Mouse (Mus musculus) midbrain, embryonic 15.5 days (tissue): Measurements from ENCODE around the gene Adgrf1. TPM values are rescaled to one million over a fixed set of nuclear protein-coding genes. Genes with fewer than 3 reads are reported as not detected.

Experiments
- ATAC-seq: fragments of 200-750 bp; cut with Nextera tagmentation; replicated peaks from 2 replicates; pipeline ENCODE4 v1.8.0; 2017; ENCODE audit warnings: moderate TSS enrichment
- H3K27ac ChIP-seq: fragments of 300-500 bp; sonication (generic); 2 replicates; pipeline ENCODE4 v1.5.1; 2015; ENCODE audit warnings: mild to moderate bottlenecking, inconsistent platforms
- H3K27me3 ChIP-seq: fragments of 300-500 bp; sonication (generic); replicated peaks from 2 replicates; pipeline ENCODE4 v1.6.1; 2015; ENCODE audit warnings: inconsistent platforms
- H3K36me3 ChIP-seq: fragments of 300-500 bp; sonication (generic); replicated peaks from 2 replicates; pipeline ENCODE4 v1.6.1; 2015; ENCODE audit warnings: inconsistent platforms
- H3K4me1 ChIP-seq: fragments of 300-500 bp; sonication (generic); 2 replicates; pipeline ENCODE4 v1.6.1; 2015; ENCODE audit warnings: inconsistent platforms
- H3K4me2 ChIP-seq: fragments of 300-500 bp; sonication (generic); 2 replicates; pipeline ENCODE4 v1.6.1; 2015; ENCODE audit warnings: inconsistent platforms, mild to moderate bottlenecking, moderate library complexity
- H3K4me3 ChIP-seq: fragments of 300-500 bp; sonication (generic); 2 replicates; pipeline ENCODE4 v1.5.1; 2015; ENCODE audit warnings: mild to moderate bottlenecking, inconsistent platforms
- H3K9ac ChIP-seq: fragments of 300-500 bp; sonication (generic); 2 replicates; pipeline ENCODE4 v1.6.1; 2015; ENCODE audit warnings: mild to moderate bottlenecking, inconsistent platforms
- H3K9me3 ChIP-seq: fragments of 300-500 bp; sonication (generic); 2 replicates; pipeline ENCODE4 v1.6.1; 2016; ENCODE audit warnings: inconsistent platforms
- WGBS: fragments of 180-500 bp; shearing (Covaris S2); methylation state at CpG from one replicate; pipeline ENCODE4 v1.1.7; 2015; ENCODE audit warnings: mixed read lengths; 5-methylcytosine and 5-hydroxymethylcytosine counted together
- polyA plus RNA-seq: library from polyadenylated mRNA; unstranded; fragments of >200 nt; fragmentation: Nextera tagmentation; extraction: Ambion mirVana; gene quantifications from 2 replicates; pipeline ENCODE4 v1.2.1, GENCODE M21; 2015

Adgrf1 gene
- polyA plus RNA-seq, 1 experiment from 2014 or later: not detected

- 0 out of 2 replicates have a peak, but pooled peaks have one; percentile 37 for ATAC-seq
- Histone ChIP-seq H3K27ac (no peak overlapping the region), H3K9me3 (no peaks in the 10 kb centered on the region), H3K9ac (no peak overlapping the region), H3K4me3 (no peak overlapping the region), H3K4me2 (no peak overlapping the region), H3K36me3 (no peaks in the 10 kb centered on the region), H3K27me3 (no peaks in the 10 kb centered on the region), H3K4me1 (no peaks in the 10 kb centered on the region)
- 50% methylated on average over 4 of the region's 4 CpGs for WGBS
Measured at GRCm38 (mm10) chr17:43277223-43277622, 7.1 kb downstream of the Adgrf1 start.

- Histone ChIP-seq H3K36me3 (no peaks in the 10 kb centered on the region), H3K27me3 (no peaks in the 10 kb centered on the region), H3K9me3 (no peaks in the 10 kb centered on the region), H3K4me1 (no peaks in the 10 kb centered on the region), H3K4me2 (no peak overlapping the region), H3K27ac (no peak overlapping the region), H3K9ac (no peak overlapping the region), H3K4me3 (no peak overlapping the region)
- WGBS: 84% methylated on average over 7 of the region's 7 CpGs
- ATAC-seq: no peak
Measured at GRCm38 (mm10) chr17:43279671-43280070, 9.5 kb downstream of the Adgrf1 start.

- 83% methylated on average over 4 of the region's 4 CpGs for WGBS
- H3K27ac ChIP-seq: no peak overlapping the region
Measured at GRCm38 (mm10) chr17:43282353-43282752, 12.2 kb downstream of the Adgrf1 start.

GRCm38 (mm10) chr17:43282828-43283227 lies 12.7 kb downstream of the Adgrf1 start:
- Histone ChIP-seq H3K27ac (no peak overlapping the region), H3K36me3 (no peaks in the 10 kb centered on the region), H3K4me1 (no peaks in the 10 kb centered on the region), H3K9me3 (no peaks in the 10 kb centered on the region), H3K4me2 (no peak overlapping the region), H3K4me3 (no peak overlapping the region), H3K9ac (no peak overlapping the region), H3K27me3 (no peaks in the 10 kb centered on the region)
- WGBS: 78% methylated on average over 5 of the region's 5 CpGs
- no peak for ATAC-seq

More at GRCm38 (mm10) chr17:43282353-43282752, 12.2 kb downstream of the Adgrf1 start:
- Histone ChIP-seq H3K4me1 (no peaks in the 10 kb centered on the region), H3K9me3 (no peaks in the 10 kb centered on the region), H3K36me3 (no peaks in the 10 kb centered on the region), H3K27me3 (no peaks in the 10 kb centered on the region), H3K4me3 (no peak overlapping the region), H3K9ac (no peak overlapping the region), H3K4me2 (no peak overlapping the region)
- ATAC-seq: no peak

- no peak for ATAC-seq
- no peaks in the 10 kb centered on the region for H3K36me3 ChIP-seq
- no peak overlapping the region for H3K27ac ChIP-seq
- H3K4me3 ChIP-seq: no peak overlapping the region
- H3K9me3 ChIP-seq: no peaks in the 10 kb centered on the region
- H3K4me1 ChIP-seq: no peaks in the 10 kb centered on the region
- H3K27me3 ChIP-seq: no peaks in the 10 kb centered on the region
- WGBS: 94% methylated on average over 7 of the region's 7 CpGs
- no peak overlapping the region for H3K4me2 ChIP-seq
- no peak overlapping the region for H3K9ac ChIP-seq
Measured at GRCm38 (mm10) chr17:43299515-43299914, 29.4 kb downstream of the Adgrf1 start.

- H3K4me3 ChIP-seq: no peak overlapping the region
- WGBS: 44% methylated on average over 7 of the region's 7 CpGs
- H3K9ac ChIP-seq: no peak overlapping the region
Measured at GRCm38 (mm10) chr17:43325986-43326671, 56.0 kb downstream of the Adgrf1 start.

GRCm38 (mm10) chr17:43326726-43327700 lies 56.9 kb downstream of the Adgrf1 start:
- peak overlapping the region; percentile 45 for H3K9ac ChIP-seq
- no peaks in the 10 kb centered on the region for H3K9me3 ChIP-seq
- WGBS: 6% methylated on average over 29 of the region's 29 CpGs
- peaks cover 8% of the 10 kb centered on the region for H3K4me1 ChIP-seq
- ATAC-seq: peak; percentile 96
- peak overlapping the region; percentile 71 for H3K4me2 ChIP-seq
- no peaks in the 10 kb centered on the region for H3K36me3 ChIP-seq
- peak overlapping the region; percentile 34 for H3K4me3 ChIP-seq
- H3K27me3 ChIP-seq: no peaks in the 10 kb centered on the region
- peak overlapping the region; percentile 74 for H3K27ac ChIP-seq

More at GRCm38 (mm10) chr17:43325986-43326671, 56.0 kb downstream of the Adgrf1 start:
- Histone ChIP-seq H3K36me3 (no peaks in the 10 kb centered on the region), H3K9me3 (no peaks in the 10 kb centered on the region), H3K27ac (no peak overlapping the region), H3K4me1 (peaks cover 8% of the 10 kb centered on the region), H3K27me3 (no peaks in the 10 kb centered on the region), H3K4me2 (peak overlapping the region; percentile 71; the same call in 1 of the 2 replicates)
- peak; percentile 55; the same call in 1 of the 2 replicates for ATAC-seq

GRCm38 (mm10) chr17:43327810-43328209 lies 57.7 kb downstream of the Adgrf1 start:
- H3K4me3 ChIP-seq: no peak overlapping the region
- H3K9ac ChIP-seq: no peak overlapping the region
- H3K27ac ChIP-seq: no peak overlapping the region
- no peak overlapping the region for H3K4me2 ChIP-seq
- ATAC-seq: no peak
- H3K36me3 ChIP-seq: no peaks in the 10 kb centered on the region
- 70% methylated on average over 6 of the region's 6 CpGs for WGBS
- peaks cover 8% of the 10 kb centered on the region for H3K4me1 ChIP-seq
- H3K9me3 ChIP-seq: no peaks in the 10 kb centered on the region
- H3K27me3 ChIP-seq: no peaks in the 10 kb centered on the region

- Histone ChIP-seq H3K4me3 (no peak overlapping the region), H3K9me3 (no peaks in the 10 kb centered on the region), H3K4me1 (peaks cover 8% of the 10 kb centered on the region), H3K4me2 (no peak overlapping the region), H3K9ac (no peak overlapping the region), H3K27me3 (no peaks in the 10 kb centered on the region), H3K27ac (no peak overlapping the region), H3K36me3 (no peaks in the 10 kb centered on the region)
- no peak for ATAC-seq
- WGBS: 86% methylated on average over 4 of the region's 4 CpGs
Measured at GRCm38 (mm10) chr17:43329216-43329615, 59.1 kb downstream of the Adgrf1 start.

GRCm38 (mm10) chr17:43329761-43330183 lies 59.6 kb downstream of the Adgrf1 start:
- H3K4me3 ChIP-seq: no peak overlapping the region
- H3K4me1 ChIP-seq: peaks cover 8% of the 10 kb centered on the region
- no peaks in the 10 kb centered on the region for H3K36me3 ChIP-seq
- 83% methylated on average over 7 of the region's 7 CpGs for WGBS
- no peak for ATAC-seq
- no peak overlapping the region for H3K4me2 ChIP-seq
- no peaks in the 10 kb centered on the region for H3K27me3 ChIP-seq
- H3K9ac ChIP-seq: no peak overlapping the region
- H3K9me3 ChIP-seq: no peaks in the 10 kb centered on the region
- no peak overlapping the region for H3K27ac ChIP-seq

GRCm38 (mm10) chr17:43332686-43333085 lies 62.6 kb downstream of the Adgrf1 start:
- Histone ChIP-seq H3K36me3 (no peaks in the 10 kb centered on the region), H3K27me3 (no peaks in the 10 kb centered on the region), H3K4me2 (no peak overlapping the region), H3K4me1 (no peaks in the 10 kb centered on the region), H3K4me3 (no peak overlapping the region), H3K9ac (no peak overlapping the region), H3K27ac (no peak overlapping the region), H3K9me3 (no peaks in the 10 kb centered on the region)
- ATAC-seq: no peak
- 42% methylated on average over 5 of the region's 5 CpGs for WGBS

- Histone ChIP-seq H3K27me3 (no peaks in the 10 kb centered on the region), H3K4me2 (no peak overlapping the region), H3K36me3 (no peaks in the 10 kb centered on the region), H3K9ac (no peak overlapping the region), H3K4me3 (no peak overlapping the region), H3K4me1 (no peaks in the 10 kb centered on the region), H3K9me3 (no peaks in the 10 kb centered on the region), H3K27ac (no peak overlapping the region)
- ATAC-seq: no peak
- 84% methylated on average over 9 of the region's 9 CpGs for WGBS
Measured at GRCm38 (mm10) chr17:43334074-43334473, 63.9 kb downstream of the Adgrf1 start.
